Mouse (Mus musculus) megakaryocyte, embryonic 14.5 days (primary cell): ENCODE measurements around the gene Maml3. TPM values are rescaled to one million over a fixed set of nuclear protein-coding genes. Genes with fewer than 3 reads are reported as not detected.

Experiments used
- H3K27me3 ChIP-seq: replicated peaks from 2 replicates; pipeline ENCODE3; 2012; ENCODE audit warnings: inconsistent platforms
- H3K36me3 ChIP-seq: replicated peaks from 2 replicates; pipeline ENCODE3; 2012; ENCODE audit warnings: low read length, inconsistent platforms, mixed read lengths
- H3K4me1 ChIP-seq: 2 replicates; pipeline ENCODE4 v1.6.1; 2012; ENCODE audit warnings: inconsistent platforms
- H3K4me3 ChIP-seq: replicated peaks from 2 replicates; pipeline ENCODE3; 2012; ENCODE audit warnings: moderate library complexity, mild to moderate bottlenecking, inconsistent platforms
- H3K9me3 ChIP-seq: 2 replicates; pipeline ENCODE4 v1.6.1; 2012; ENCODE audit warnings: inconsistent platforms
- FLI1 ChIP-seq: IDR thresholded peaks from 2 replicates; pipeline ENCODE4 v1.6.1; 2012; ENCODE audit warnings: low read length, inconsistent platforms, mixed read lengths
- GATA1 ChIP-seq: IDR thresholded peaks from 3 replicates; pipeline ENCODE4 v1.6.1; 2012; ENCODE audit warnings: mixed read lengths, low read length, inconsistent platforms, borderline replicate concordance
- polyA plus RNA-seq: library from polyadenylated mRNA; stranded (reverse); fragments of >175 nt; gene quantifications from 2 replicates; pipeline ENCODE4 v1.2.3, GENCODE M21; 2012; ENCODE audit warnings: low replicate concordance; ENCODE audit not compliant: insufficient read depth

Maml3 gene
- polyA plus RNA-seq, 1 experiment, result 2.4 TPM

DNA sequence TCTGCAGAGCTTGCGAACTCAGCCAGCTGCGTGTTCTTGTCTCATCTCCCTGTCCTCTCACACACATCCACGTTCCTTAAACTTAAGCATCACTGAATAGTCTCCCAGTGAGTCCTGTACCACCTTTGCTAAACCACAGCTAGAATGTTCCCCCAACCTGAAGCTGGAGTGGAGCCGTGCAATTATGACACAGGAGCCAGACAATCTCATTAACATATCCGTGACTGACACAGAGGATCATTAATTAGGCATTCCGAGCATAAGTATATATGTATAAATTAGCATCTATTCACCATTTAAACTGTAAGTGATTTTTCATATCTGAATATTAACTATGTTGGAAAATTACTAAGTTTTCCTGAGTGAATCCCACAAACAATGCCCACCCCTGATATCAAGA, 181.1 kb downstream of the Maml3 start:
- no peaks in the 10 kb centered on the region for H3K27me3 ChIP-seq
- H3K36me3 ChIP-seq, result no peaks in the 10 kb centered on the region
- peaks cover 15% of the 10 kb centered on the region for H3K4me1 ChIP-seq
- TF ChIP-seq GATA1 (no peak), FLI1 (no peak)
- no peak overlapping the region for H3K4me3 ChIP-seq
- H3K9me3 ChIP-seq, result peaks cover 14% of the 10 kb centered on the region

- Histone ChIP-seq H3K36me3 (no peaks in the 10 kb centered on the region), H3K27me3 (no peaks in the 10 kb centered on the region), H3K9me3 (peaks cover 14% of the 10 kb centered on the region), H3K4me1 (peaks cover 30% of the 10 kb centered on the region), H3K4me3 (peak overlapping the region; percentile 23)
- TF ChIP-seq GATA1 (no peak), FLI1 (no peak)
These were observed 188.0 kb downstream of the Maml3 start for GRCm38 (mm10) chr3:51916902-51917301.

DNA sequence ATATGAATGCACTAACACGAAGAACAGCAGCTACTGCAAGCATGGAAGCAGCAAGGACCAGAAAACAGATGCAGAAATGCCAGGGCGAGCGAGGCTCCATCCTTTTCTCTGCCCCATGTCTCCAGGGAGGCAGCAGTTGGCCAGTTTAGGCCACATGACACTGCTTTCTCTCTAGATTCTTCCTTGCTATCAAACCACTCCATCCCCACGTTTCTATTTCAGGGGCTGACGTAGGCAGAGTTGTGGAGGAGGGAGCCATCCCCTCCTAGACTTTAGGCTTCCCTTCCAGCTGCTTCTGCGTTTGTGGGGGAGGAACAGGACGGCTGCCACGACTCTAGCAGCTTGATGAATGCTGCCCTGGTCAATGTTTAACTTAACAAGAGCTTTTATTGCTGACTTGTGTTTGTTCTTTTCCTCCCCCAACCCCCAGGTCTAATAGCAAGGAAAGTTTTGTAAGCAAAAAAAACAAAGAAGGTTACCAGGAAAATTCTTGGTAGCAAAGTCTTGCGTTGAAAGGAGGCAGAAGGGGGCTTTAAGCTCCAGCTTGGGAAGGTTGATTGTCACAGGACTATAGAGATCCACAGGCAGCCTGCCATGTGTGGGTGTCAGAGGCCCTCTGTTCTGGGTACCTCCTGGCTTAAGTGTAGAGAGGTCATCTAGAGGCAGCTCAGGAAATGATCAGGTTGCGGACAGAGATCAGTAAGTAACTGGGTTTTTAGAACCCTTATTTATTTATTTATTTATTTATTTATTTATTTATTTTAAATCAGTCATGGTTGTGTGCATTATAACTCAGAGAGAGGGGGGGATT, 188.6 kb downstream of the Maml3 start:
- Histone ChIP-seq H3K4me1 (peaks cover 30% of the 10 kb centered on the region), H3K36me3 (no peaks in the 10 kb centered on the region), H3K9me3 (peaks cover 14% of the 10 kb centered on the region), H3K27me3 (no peaks in the 10 kb centered on the region), H3K4me3 (peak overlapping the region; percentile 56)
- TF ChIP-seq FLI1 (no peak), GATA1 (no peak)

- Histone ChIP-seq H3K36me3 (no peaks in the 10 kb centered on the region), H3K27me3 (no peaks in the 10 kb centered on the region), H3K4me3 (no peak overlapping the region), H3K4me1 (peaks cover 30% of the 10 kb centered on the region), H3K9me3 (peaks cover 9% of the 10 kb centered on the region)
- TF ChIP-seq FLI1 (no peak), GATA1 (no peak)
These were observed 189.5 kb downstream of the Maml3 start for GRCm38 (mm10) chr3:51915415-51915814.

GRCm38 (mm10) chr3:51914900-51915299, 190.0 kb downstream of the Maml3 start:
- H3K9me3 ChIP-seq, result peaks cover 3% of the 10 kb centered on the region
- no peak overlapping the region for H3K4me3 ChIP-seq
- no peaks in the 10 kb centered on the region for H3K36me3 ChIP-seq
- no peak for TF ChIP-seq FLI1
- TF ChIP-seq GATA1, result no peak
- H3K4me1 ChIP-seq, result peaks cover 30% of the 10 kb centered on the region
- no peaks in the 10 kb centered on the region for H3K27me3 ChIP-seq

- Histone ChIP-seq H3K4me1 (peaks cover 30% of the 10 kb centered on the region), H3K9me3 (no peaks in the 10 kb centered on the region), H3K27me3 (no peaks in the 10 kb centered on the region), H3K36me3 (no peaks in the 10 kb centered on the region), H3K4me3 (no peak overlapping the region)
- TF ChIP-seq GATA1 (no peak), FLI1 (no peak)
These were observed 191.4 kb downstream of the Maml3 start for GRCm38 (mm10) chr3:51913498-51913897.

DNA sequence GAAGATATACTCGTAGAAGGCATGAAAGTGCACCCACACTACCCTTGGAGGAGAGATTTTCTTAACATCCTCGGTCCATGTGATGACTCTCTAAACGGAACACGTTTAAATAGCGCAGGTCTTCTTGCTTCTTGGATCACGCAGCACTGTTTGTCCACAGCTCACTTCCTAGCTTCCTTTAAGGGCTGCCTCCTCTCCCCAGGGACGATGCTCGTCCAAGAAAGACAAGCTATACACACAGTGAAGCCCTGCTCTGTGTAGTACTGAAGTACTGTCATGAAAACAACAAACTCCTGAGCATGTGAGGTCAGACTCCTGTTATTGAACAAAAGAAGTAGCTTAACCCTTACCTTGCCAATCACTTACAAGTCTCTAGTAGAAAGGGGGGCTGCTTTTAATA, 192.7 kb downstream of the Maml3 start:
- Histone ChIP-seq H3K4me3 (no peak overlapping the region), H3K4me1 (peaks cover 36% of the 10 kb centered on the region), H3K9me3 (no peaks in the 10 kb centered on the region), H3K27me3 (no peaks in the 10 kb centered on the region), H3K36me3 (no peaks in the 10 kb centered on the region)
- TF ChIP-seq GATA1, result no peak
- TF ChIP-seq FLI1, result no peak

- Histone ChIP-seq H3K4me3 (no peak overlapping the region), H3K4me1 (peaks cover 26% of the 10 kb centered on the region), H3K9me3 (no peaks in the 10 kb centered on the region), H3K36me3 (no peaks in the 10 kb centered on the region), H3K27me3 (no peaks in the 10 kb centered on the region)
- TF ChIP-seq GATA1 (no peak), FLI1 (no peak)
These were observed 196.4 kb downstream of the Maml3 start for GRCm38 (mm10) chr3:51908437-51908990.

DNA sequence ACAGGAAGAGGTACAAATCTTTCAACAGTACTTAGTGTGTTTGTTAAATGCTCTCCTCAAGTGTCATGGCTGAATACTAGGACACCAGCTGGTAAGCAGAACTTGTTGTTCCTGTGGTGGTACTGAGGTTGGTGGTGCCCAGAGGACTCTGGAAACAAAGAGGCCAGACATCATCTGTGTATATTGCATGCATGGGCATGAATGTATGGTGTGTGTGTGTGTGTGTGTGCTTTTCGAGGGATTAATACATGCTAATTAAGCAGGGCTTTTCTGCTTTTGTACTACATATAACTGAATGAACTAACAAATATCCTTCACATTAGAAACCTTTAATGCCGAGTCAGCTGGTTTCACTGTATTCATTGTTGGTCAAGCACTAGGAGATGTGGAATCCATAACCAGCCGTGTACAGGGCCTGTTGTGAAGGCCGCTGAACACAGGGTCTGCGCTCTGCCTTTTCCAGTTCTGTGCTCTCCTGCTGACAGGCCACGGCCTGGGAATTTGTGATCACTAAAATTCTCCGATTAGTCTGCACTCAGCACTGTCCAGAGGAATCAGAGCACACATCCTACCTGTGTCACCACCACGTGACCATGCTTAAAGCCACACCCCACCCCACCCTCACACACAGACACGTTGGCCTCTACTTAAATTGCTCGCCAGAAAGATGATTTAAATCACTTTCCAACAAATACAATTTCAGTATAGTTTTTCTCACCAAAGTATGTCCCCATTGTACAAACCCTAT, 197.6 kb downstream of the Maml3 start:
- Histone ChIP-seq H3K4me3 (no peak overlapping the region), H3K4me1 (peaks cover 33% of the 10 kb centered on the region), H3K36me3 (no peaks in the 10 kb centered on the region), H3K27me3 (no peaks in the 10 kb centered on the region), H3K9me3 (no peaks in the 10 kb centered on the region)
- no peak for TF ChIP-seq GATA1
- no peak for TF ChIP-seq FLI1

DNA sequence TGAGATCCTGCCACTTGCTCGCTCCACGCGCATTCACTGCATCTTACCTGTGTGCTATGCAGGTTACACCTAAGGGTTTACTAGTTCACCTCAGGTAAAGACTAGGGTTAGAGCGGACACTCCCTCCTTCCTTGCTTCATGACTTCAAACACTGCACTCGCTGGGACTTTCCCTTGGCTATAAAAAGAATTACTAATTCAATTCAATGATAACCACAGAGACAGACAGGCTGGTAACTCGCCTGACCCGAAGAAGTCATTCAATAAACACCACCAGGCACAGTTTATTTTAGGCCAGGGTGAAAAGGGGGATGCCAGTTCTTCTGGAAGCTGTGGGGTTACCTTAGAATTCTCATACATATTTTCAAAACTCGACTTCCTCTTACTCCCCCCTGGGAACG, 199.0 kb downstream of the Maml3 start:
- Histone ChIP-seq H3K27me3 (no peaks in the 10 kb centered on the region), H3K9me3 (no peaks in the 10 kb centered on the region), H3K4me3 (peak overlapping the region; percentile 58), H3K36me3 (no peaks in the 10 kb centered on the region), H3K4me1 (peaks cover 37% of the 10 kb centered on the region)
- no peak for TF ChIP-seq FLI1
- TF ChIP-seq GATA1, result no peak
